Mouse (Mus musculus) intestine, postnatal 0 days (tissue): ENCODE measurements at regions not wholly inside any gene's neighbourhood (a gene's known extent, or its start where the extent isn't known, plus 50 kb on each side); places are given as distances from the start of the nearest gene placed in this dataset.

Experiments used
- ATAC-seq: fragments of 200-750 bp; cut with Nextera tagmentation; 2 replicates; pipeline ENCODE4 v1.8.0; 2017; ENCODE audit warnings: mild to moderate bottlenecking, moderate TSS enrichment, moderate library complexity
- H3K27ac ChIP-seq: fragments of 300-500 bp; sonication (generic); 2 replicates; pipeline ENCODE4 v1.5.1; 2014; ENCODE audit warnings: mild to moderate bottlenecking, low read depth, low read length, moderate library complexity
- H3K27me3 ChIP-seq: fragments of 300-500 bp; sonication (generic); replicated peaks from 2 replicates; pipeline ENCODE4 v1.6.1; 2014; ENCODE audit warnings: low read length, mixed read lengths; ENCODE audit not compliant: control insufficient read depth, insufficient read depth
- H3K36me3 ChIP-seq: fragments of 300-500 bp; sonication (generic); 2 replicates; pipeline ENCODE4 v1.6.1; 2014; ENCODE audit warnings: mild to moderate bottlenecking, moderate library complexity; ENCODE audit not compliant: control insufficient read depth, insufficient read depth
- H3K4me1 ChIP-seq: fragments of 300-500 bp; sonication (generic); replicated peaks from 2 replicates; pipeline ENCODE4 v1.6.1; 2014; ENCODE audit warnings: antibody characterized with exemption, low read length, mixed read lengths; ENCODE audit not compliant: control insufficient read depth, insufficient read depth
- H3K4me2 ChIP-seq: fragments of 300-500 bp; sonication (generic); replicated peaks from 2 replicates; pipeline ENCODE4 v1.6.1; 2014; ENCODE audit warnings: low read depth, mild to moderate bottlenecking, moderate library complexity
- H3K4me3 ChIP-seq: fragments of 300-500 bp; sonication (generic); 2 replicates; pipeline ENCODE4 v1.5.1; 2014; ENCODE audit warnings: low read depth, low read length
- H3K9ac ChIP-seq: fragments of 300-500 bp; sonication (generic); 2 replicates; pipeline ENCODE4 v1.6.1; 2014; ENCODE audit warnings: mild to moderate bottlenecking, low read depth, low read length
- H3K9me3 ChIP-seq: fragments of 300-500 bp; sonication (generic); 2 replicates; pipeline ENCODE4 v1.6.1; 2016; ENCODE audit warnings: mixed run types; ENCODE audit not compliant: control insufficient read depth
- CTCF ChIP-seq: sonication (generic); IDR thresholded peaks from 2 replicates; pipeline ENCODE4 v1.5.1; 2016; ENCODE audit warnings: low read depth, mild to moderate bottlenecking, control low read depth, antibody characterized with exemption, moderate library complexity
- WGBS: fragments of 180-500 bp; shearing (Covaris S2); extraction: QIAGEN DNeasy Blood & Tissue Kit; methylation state at CpG from one replicate; pipeline ENCODE4 v1.1.7; 2014; 5-methylcytosine and 5-hydroxymethylcytosine counted together

- WGBS: 41% methylated on average over 12 of the region's 12 CpGs
Measured at GRCm38 (mm10) chr4:95476071-95476724, 81.1 kb upstream of the Fggy start.

GRCm38 (mm10) chr4:95483571-95483970 lies 73.7 kb upstream of the Fggy start:
- no peaks in the 10 kb centered on the region for H3K27me3 ChIP-seq
- TF ChIP-seq CTCF: no peak
- 0 out of 2 replicates have a peak, but pooled peaks cover 8% of the 10 kb centered on the region for H3K4me1 ChIP-seq
- H3K9ac ChIP-seq: no peak overlapping the region
- H3K4me3 ChIP-seq: no peak overlapping the region
- H3K4me2 ChIP-seq: no peak overlapping the region
- ATAC-seq: peak; percentile 83
- H3K36me3 ChIP-seq: no peaks in the 10 kb centered on the region
- 25% methylated on average over 6 of the region's 6 CpGs for WGBS
- H3K9me3 ChIP-seq: no peaks in the 10 kb centered on the region
- peak overlapping the region; percentile 15; the same call in 1 of the 2 replicates for H3K27ac ChIP-seq

More at GRCm38 (mm10) chr4:95476071-95476724, 81.1 kb upstream of the Fggy start:
- Histone ChIP-seq H3K27ac (no peak overlapping the region), H3K9me3 (no peaks in the 10 kb centered on the region), H3K27me3 (no peaks in the 10 kb centered on the region), H3K4me3 (no peak overlapping the region), H3K36me3 (no peaks in the 10 kb centered on the region), H3K4me1 (no peaks in the 10 kb centered on the region), H3K9ac (no peak overlapping the region), H3K4me2 (no peak overlapping the region)
- no peak for TF ChIP-seq CTCF
- no peak for ATAC-seq

GRCm38 (mm10) chr4:95487323-95487722 lies 70.0 kb upstream of the Fggy start:
- H3K27me3 ChIP-seq: no peaks in the 10 kb centered on the region
- WGBS: 59% methylated on average over 7 of the region's 7 CpGs
- no peak overlapping the region for H3K4me3 ChIP-seq
- H3K4me2 ChIP-seq: 0 out of 2 replicates have a peak overlapping the region, but pooled peaks have one; percentile 13
- 0 out of 2 replicates have a peak overlapping the region, but pooled peaks have one; percentile 21 for H3K27ac ChIP-seq
- H3K4me1 ChIP-seq: 0 out of 2 replicates have a peak, but pooled peaks cover 8% of the 10 kb centered on the region
- no peak overlapping the region for H3K9ac ChIP-seq
- no peak for TF ChIP-seq CTCF
- no peaks in the 10 kb centered on the region for H3K36me3 ChIP-seq
- ATAC-seq: no peak
- H3K9me3 ChIP-seq: no peaks in the 10 kb centered on the region

GRCm38 (mm10) chr4:95487969-95488368 lies 69.3 kb upstream of the Fggy start:
- Histone ChIP-seq H3K27me3 (no peaks in the 10 kb centered on the region), H3K27ac (no peak overlapping the region), H3K9me3 (no peaks in the 10 kb centered on the region), H3K4me1 (0 out of 2 replicates have a peak, but pooled peaks cover 8% of the 10 kb centered on the region), H3K4me3 (no peak overlapping the region), H3K36me3 (no peaks in the 10 kb centered on the region), H3K4me2 (no peak overlapping the region), H3K9ac (no peak overlapping the region)
- ATAC-seq: no peak; the same call in 1 of the 2 replicates
- no peak for TF ChIP-seq CTCF
- 18% methylated on average over 1 of the region's 1 CpGs for WGBS

GRCm38 (mm10) chr4:95489059-95489458 lies 68.2 kb upstream of the Fggy start:
- H3K4me3 ChIP-seq: no peak overlapping the region
- no peak for ATAC-seq
- WGBS: 40% methylated on average over 2 of the region's 2 CpGs

GRCm38 (mm10) chr4:95500265-95500664 lies 57.0 kb upstream of the Fggy start:
- H3K27me3 ChIP-seq: no peaks in the 10 kb centered on the region
- H3K4me2 ChIP-seq: no peak overlapping the region
- H3K4me3 ChIP-seq: no peak overlapping the region
- 82% methylated on average over 3 of the region's 3 CpGs for WGBS
- H3K4me1 ChIP-seq: no peaks in the 10 kb centered on the region
- no peak for TF ChIP-seq CTCF
- H3K9me3 ChIP-seq: no peaks in the 10 kb centered on the region
- H3K36me3 ChIP-seq: no peaks in the 10 kb centered on the region
- no peak overlapping the region for H3K27ac ChIP-seq
- no peak overlapping the region for H3K9ac ChIP-seq
- no peak for ATAC-seq

More at GRCm38 (mm10) chr4:95489059-95489458, 68.2 kb upstream of the Fggy start:
- Histone ChIP-seq H3K4me1 (0 out of 2 replicates have a peak, but pooled peaks cover 5% of the 10 kb centered on the region), H3K27ac (no peak overlapping the region), H3K4me2 (no peak overlapping the region), H3K9ac (no peak overlapping the region), H3K9me3 (no peaks in the 10 kb centered on the region), H3K36me3 (no peaks in the 10 kb centered on the region), H3K27me3 (no peaks in the 10 kb centered on the region)
- no peak for TF ChIP-seq CTCF
